Comparison of ENCODE assay signal across 23 mouse cellular contexts in genomic region chr10:68417074-68417790, GRCm38 (mm10).
DNase-seq lines count a peak whose midpoint lies in the region; ATAC-seq and TF ChIP-seq lines count a peak whose summit lies in the region.
"Had no signal": no experiment of that assay in that cellular context is flagged by ENCODE, and none has a peak within 500 bp of the region (broad histone marks: within the 10 kb centered on the region; RNA-seq: fewer than 3 reads in every experiment).

No protein-coding gene starts in this region.

- TF ChIP-seq CTCF in lung, adult 2 months (IDR thresholded peaks at IDR 0.05; ENCODE audit: insufficient read depth, low read length), result no peak
- no peak for TF ChIP-seq CTCF in brain, embryonic 14.5 days (IDR thresholded peaks at IDR 0.05; ENCODE audit: borderline replicate concordance, extremely low read depth, insufficient read depth, insufficient read length)

- WGBS in lung, adult 2 months, result 78% methylated on average over 13 of the region's 13 CpGs

- ATAC-seq in erythroid progenitor cell, adult 5-6 weeks (replicated peaks; ENCODE audit: low FRiP score, poor library complexity, severe bottlenecking), result no peak
- ATAC-seq: activated CD4-positive, CD25-positive, alpha-beta regulatory T cell, adult 4 months; forebrain, embryonic 13.5 days; forebrain, embryonic 15.5 days; forebrain, postnatal 0 days; Patski had no signal

- no peak overlapping the region for H3K4me3 ChIP-seq in lung, adult 2 months (replicated peaks; ENCODE audit: extremely low read depth, low read depth, low read length)
- H3K4me3 ChIP-seq: embryonic facial prominence, embryonic 10.5 days; embryonic facial prominence, embryonic 12.5 days; forebrain, embryonic 13.5 days; forebrain, embryonic 15.5 days had no signal

- TF ChIP-seq POLR2A in lung, adult 2 months (IDR thresholded peaks at IDR 0.05; ENCODE audit: borderline replicate concordance, extremely low read depth, low read depth, low read length), result no peak
- no peak for TF ChIP-seq POLR2A in brain, embryonic 14.5 days (IDR thresholded peaks at IDR 0.05; ENCODE audit: borderline replicate concordance, extremely low read depth, insufficient read depth, insufficient read length, poor library complexity, severe bottlenecking)

- peak; percentile 59 for DNase-seq in heart, adult 11 months
- no peak for DNase-seq in heart, adult 18-20 months
- peak; percentile 3 for DNase-seq in lung, postnatal 10 days
- DNase-seq in lung, adult 2 months, result no peak
- peak; percentile 21 for DNase-seq in 3T3-L1 (ENCODE audit: low read depth, low spot score)
- DNase-seq in brain, embryonic 14.5 days (ENCODE audit: low read depth), result peak; percentile 13
- no peak for DNase-seq in adrenal gland, adult (ENCODE audit: inconsistent age in 2 of 2, low spot score in 1 of 2)
- DNase-seq: adrenal gland, adult 2 months; adrenal gland, postnatal 10 days; adrenal gland, postnatal 25 days; cerebellum, adult 11-12 months; cerebellum, adult 2 months; cerebellum, adult 9-10 months; cerebellum, postnatal 10 days; cerebellum, postnatal 25 days; forebrain, postnatal 0 days had no signal

- H3K4me1 ChIP-seq in lung, adult 2 months (ENCODE audit: control insufficient read depth, insufficient read depth, low read length), result no peaks in the 10 kb centered on the region
- H3K4me1 ChIP-seq: embryonic facial prominence, embryonic 10.5 days; embryonic facial prominence, embryonic 12.5 days; forebrain, embryonic 13.5 days had no signal

Comparison
In these comparisons a context has a peak if more than half of its experiments do, and no peak if none do; other contexts are left out.
1. DNase-seq: peak in heart, adult 11 months (single experiment), lung, postnatal 10 days (single experiment), 3T3-L1 (single experiment) and brain, embryonic 14.5 days (single experiment); none in heart, adult 18-20 months (0 of 2), lung, adult 2 months (single experiment) and adrenal gland, adult (0 of 2).